ENCODE assay signal across 16 mouse cellular contexts in the genomic region with DNA sequence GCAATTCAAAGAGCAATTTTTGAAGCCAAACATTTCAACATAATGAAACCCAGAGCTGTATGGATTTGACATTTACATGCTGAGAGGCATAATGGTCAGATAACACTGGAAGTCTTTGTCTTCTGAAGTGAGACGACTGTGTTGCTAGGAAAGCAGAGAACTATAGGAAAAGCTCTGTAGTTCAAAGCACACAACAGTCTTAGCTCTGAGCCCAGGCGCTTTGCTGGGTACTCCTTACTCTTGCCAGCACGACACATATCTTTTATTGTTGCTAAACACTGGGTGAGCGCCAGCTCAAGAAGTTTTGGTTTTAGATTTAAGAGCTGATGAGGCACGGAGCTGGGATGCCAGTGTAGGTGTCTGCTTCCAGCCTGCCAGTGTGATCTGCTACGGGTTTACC. TPM values are rescaled to one million over a fixed set of nuclear protein-coding genes. Genes with fewer than 3 reads are reported as not detected.
DNase-seq lines count a peak whose midpoint lies in the region; ATAC-seq lines count a peak whose summit lies in the region.
"Had no signal": no experiment of that assay in that cellular context is flagged by ENCODE, and none has a peak within 500 bp of the region (broad histone marks: within the 10 kb centered on the region; RNA-seq: fewer than 3 reads in every experiment).

No protein-coding gene starts in this region.

- H3K36me3 ChIP-seq in hindbrain, embryonic 14.5 days (replicated peaks; ENCODE audit: control insufficient read depth, insufficient read depth), result no peaks in the 10 kb centered on the region
- H3K36me3 ChIP-seq: heart, embryonic 12.5 days had no signal

- no peak for ATAC-seq in hindbrain, embryonic 14.5 days (ENCODE audit: low FRiP score)
- ATAC-seq: Patski had no signal

- H3K27me3 ChIP-seq in hindbrain, embryonic 14.5 days (ENCODE audit: control insufficient read depth, insufficient read depth, low read length), result no peaks in the 10 kb centered on the region
- H3K27me3 ChIP-seq: heart, embryonic 12.5 days; liver, embryonic 13.5 days; Patski had no signal

- no peaks in the 10 kb centered on the region for H3K9me3 ChIP-seq in hindbrain, embryonic 14.5 days (ENCODE audit: control insufficient read depth, low read length)
- H3K9me3 ChIP-seq: heart, embryonic 12.5 days; liver, embryonic 13.5 days had no signal

- intact Hi-C loops in left cerebral cortex, postnatal 4 days (cut with DNase I), result no loop called here
- intact Hi-C loops in left cerebral cortex, postnatal 10 days (cut with DNase I), result no loop called here

- H3K4me1 ChIP-seq in hindbrain, embryonic 14.5 days (replicated peaks; ENCODE audit: control insufficient read depth, insufficient read depth, low read length), result no peaks in the 10 kb centered on the region

- WGBS in hindbrain, embryonic 14.5 days, result 28% methylated on average over 6 of the region's 6 CpGs

- 0 out of 2 replicates have a peak overlapping the region, but pooled peaks have one; percentile 7 for H3K27ac ChIP-seq in hindbrain, embryonic 14.5 days
- H3K27ac ChIP-seq: liver, embryonic 13.5 days; macrophage had no signal

- no peak overlapping the region for H3K9ac ChIP-seq in hindbrain, embryonic 14.5 days
- H3K9ac ChIP-seq: heart, embryonic 12.5 days; liver, embryonic 13.5 days had no signal

- peak; percentile 6 for DNase-seq in embryo, embryonic 10 days (ENCODE audit: low spot score)
- no peak for DNase-seq in embryo, embryonic 9.5 days (ENCODE audit: extremely low spot score)
- peak; percentile 17 for DNase-seq in left cerebral cortex, postnatal 4 days
- DNase-seq in left cerebral cortex, postnatal 10 days (ENCODE audit: extremely low spot score in 1 of 2, low spot score in 2 of 2), result no peak
- peak; percentile 33 for DNase-seq in NIH3T3 (ENCODE audit: low read depth)
- DNase-seq in hindbrain, embryonic 14.5 days (ENCODE audit: low spot score), result no peak
- DNase-seq in cerebellum, postnatal 14 days, result no peak
- DNase-seq in urinary bladder, postnatal 36 days (ENCODE audit: low spot score in 2 of 2), result no peak
- DNase-seq: cerebellum, adult 8-10 months; gastrocnemius, postnatal 25 days; kidney, adult 9 months; layer of hippocampus, postnatal 36 days; liver, embryonic 13.5 days had no signal

- H3K4me2 ChIP-seq in hindbrain, embryonic 14.5 days (replicated peaks), result no peak overlapping the region
- H3K4me2 ChIP-seq: heart, embryonic 12.5 days; liver, embryonic 13.5 days had no signal

- H3K4me3 ChIP-seq in hindbrain, embryonic 14.5 days (replicated peaks; ENCODE audit: low read length), result no peak overlapping the region
- H3K4me3 ChIP-seq: heart, embryonic 12.5 days; liver, embryonic 13.5 days had no signal

RNA-seq across cellular contexts. Expression of a gene that starts 15.8 kb away (rescaled TPM):
- 10 to 100 TPM; 22.7 to 24.8 TPM for total RNA-seq in left cerebral cortex, postnatal 4 days (2021)
- 10 to 100 TPM; 13.0 to 14.9 TPM for total RNA-seq in left cerebral cortex, postnatal 10 days (2021)
- 46.3 and 48.7 TPM in 2 replicates for polyA plus RNA-seq in hindbrain, embryonic 14.5 days (2014; fragmentation: Nextera tagmentation; extraction: Ambion mirVana)

Comparison
In these comparisons a context has a peak if more than half of its experiments do, and no peak if none do; other contexts are left out.
1. DNase-seq: peak in embryo, embryonic 10 days (single experiment), left cerebral cortex, postnatal 4 days (single experiment) and NIH3T3 (single experiment); none in embryo, embryonic 9.5 days (single experiment), left cerebral cortex, postnatal 10 days (0 of 2), hindbrain, embryonic 14.5 days (single experiment), cerebellum, postnatal 14 days (0 of 2) and urinary bladder, postnatal 36 days (0 of 2).